Mouse (Mus musculus) c-Kit-positive CD71-negative TER-119-negative erythroid progenitor cells, embryonic 14.5 days (primary cell): ENCODE results near the gene Stk32c.

Source experiments
- DNase-seq: peaks from one replicate; pipeline ENCODE4 v3.0.0-alpha.2; 2013; ENCODE audit warnings: low read depth

Stk32c gene

GRCm38 (mm10) chr7:139228447-139229171 is 15.5 kb upstream of the Stk32c start:
- DNase-seq: no peak

GRCm38 (mm10) chr7:139226416-139226815 is 13.3 kb upstream of the Stk32c start:
- no peak for DNase-seq

GRCm38 (mm10) chr7:139224725-139225124 is 11.6 kb upstream of the Stk32c start:
- DNase-seq: no peak

- DNase-seq: no peak
Measured at GRCm38 (mm10) chr7:139224070-139224469, 11.0 kb upstream of the Stk32c start.

GRCm38 (mm10) chr7:139222341-139222740 is 9.2 kb upstream of the Stk32c start:
- no peak for DNase-seq

- no peak for DNase-seq
Measured at GRCm38 (mm10) chr7:139221856-139222255, 8.7 kb upstream of the Stk32c start.

- no peak for DNase-seq
Measured at GRCm38 (mm10) chr7:139221072-139221471, 8.0 kb upstream of the Stk32c start.

GRCm38 (mm10) chr7:139220303-139220702 is 7.2 kb upstream of the Stk32c start:
- no peak for DNase-seq

GRCm38 (mm10) chr7:139219486-139219885 is 6.4 kb upstream of the Stk32c start:
- no peak for DNase-seq

GRCm38 (mm10) chr7:139218641-139219415 is 5.7 kb upstream of the Stk32c start:
- DNase-seq: no peak

- no peak for DNase-seq
Measured at GRCm38 (mm10) chr7:139217046-139217445, 3.9 kb upstream of the Stk32c start.

GRCm38 (mm10) chr7:139216464-139216863 is 3.4 kb upstream of the Stk32c start:
- DNase-seq: no peak

- no peak for DNase-seq
Measured at GRCm38 (mm10) chr7:139215946-139216345, 2.8 kb upstream of the Stk32c start.

GRCm38 (mm10) chr7:139215516-139215915 is 2.4 kb upstream of the Stk32c start:
- DNase-seq: no peak

GRCm38 (mm10) chr7:139214596-139215340 is 1.7 kb upstream of the Stk32c start:
- no peak for DNase-seq

GRCm38 (mm10) chr7:139214160-139214559 is 1.1 kb upstream of the Stk32c start:
- DNase-seq: no peak

- DNase-seq: no peak
Measured at GRCm38 (mm10) chr7:139213751-139214150, 644 bp upstream of the Stk32c start.

GRCm38 (mm10) chr7:139211761-139212160 is 1.3 kb downstream of the Stk32c start:
- DNase-seq: no peak

- no peak for DNase-seq
Measured at GRCm38 (mm10) chr7:139208773-139209095, 4.4 kb downstream of the Stk32c start.

GRCm38 (mm10) chr7:139208023-139208772 is 4.9 kb downstream of the Stk32c start:
- peak; percentile 66 for DNase-seq

GRCm38 (mm10) chr7:139201209-139201608 is 11.9 kb downstream of the Stk32c start:
- DNase-seq: no peak

GRCm38 (mm10) chr7:139200108-139200507 is 13.0 kb downstream of the Stk32c start:
- DNase-seq: no peak
